28 mouse cellular contexts compared by ENCODE assay signal in genomic region chr12:29237516-29237915, GRCm38 (mm10).
A peak's percentile ranks its signal among the peaks of the same experiment; 100 is the strongest.
DNase-seq lines count a peak whose midpoint lies in the region; ATAC-seq and TF ChIP-seq lines count a peak whose summit lies in the region.
"Had no signal": no experiment of that assay in that cellular context is flagged by ENCODE, and none has a peak within 500 bp of the region (broad histone marks: within the 10 kb centered on the region; RNA-seq: fewer than 3 reads in every experiment).

No protein-coding gene starts in this region.

- no peak overlapping the region for H3K9ac ChIP-seq in forebrain, embryonic 16.5 days (replicated peaks; ENCODE audit: low read depth, low read length)
- H3K9ac ChIP-seq in forebrain, embryonic 11.5 days (ENCODE audit: low read length), result no peak overlapping the region
- H3K9ac ChIP-seq in midbrain, postnatal 0 days (replicated peaks; ENCODE audit: low read length, poor library complexity, severe bottlenecking), result no peak overlapping the region
- H3K9ac ChIP-seq in hindbrain, embryonic 15.5 days, result no peak overlapping the region
- H3K9ac ChIP-seq in midbrain, embryonic 16.5 days (ENCODE audit: low read depth, low read length), result no peak overlapping the region
- H3K9ac ChIP-seq: embryonic facial prominence, embryonic 12.5 days; forebrain, postnatal 0 days; heart, embryonic 13.5 days; limb, embryonic 12.5 days; liver, embryonic 12.5 days had no signal

- no peak overlapping the region for H3K27ac ChIP-seq in forebrain, embryonic 16.5 days (ENCODE audit: low read length)
- no peak overlapping the region for H3K27ac ChIP-seq in forebrain, embryonic 11.5 days (ENCODE audit: low read depth, low read length)
- H3K27ac ChIP-seq in midbrain, embryonic 10.5 days (replicated peaks), result peak overlapping the region; percentile 61
- H3K27ac ChIP-seq in midbrain, postnatal 0 days (ENCODE audit: low read depth, low read length), result no peak overlapping the region
- H3K27ac ChIP-seq in hindbrain, embryonic 15.5 days (replicated peaks), result 0 out of 2 replicates have a peak overlapping the region, but pooled peaks have one; percentile 27
- H3K27ac ChIP-seq in midbrain, embryonic 16.5 days (ENCODE audit: low read length), result peak overlapping the region; percentile 60
- H3K27ac ChIP-seq: embryonic facial prominence, embryonic 12.5 days; heart, embryonic 13.5 days; layer of hippocampus, adult 2 months; limb, embryonic 12.5 days; liver, embryonic 12.5 days had no signal

- no peaks in the 10 kb centered on the region for H3K9me3 ChIP-seq in forebrain, embryonic 16.5 days (ENCODE audit: control insufficient read depth, low read length)
- no peaks in the 10 kb centered on the region for H3K9me3 ChIP-seq in forebrain, embryonic 11.5 days (ENCODE audit: control insufficient read depth, low read length)
- no peaks in the 10 kb centered on the region for H3K9me3 ChIP-seq in midbrain, embryonic 10.5 days (replicated peaks)
- H3K9me3 ChIP-seq in midbrain, postnatal 0 days (ENCODE audit: low read length), result no peaks in the 10 kb centered on the region
- H3K9me3 ChIP-seq in hindbrain, embryonic 15.5 days, result no peaks in the 10 kb centered on the region
- H3K9me3 ChIP-seq in midbrain, embryonic 16.5 days (replicated peaks; ENCODE audit: control insufficient read depth, low read length, poor library complexity, severe bottlenecking), result no peaks in the 10 kb centered on the region
- H3K9me3 ChIP-seq: embryonic facial prominence, embryonic 12.5 days; heart, embryonic 13.5 days; limb, embryonic 12.5 days; liver, embryonic 12.5 days had no signal

- H3K27me3 ChIP-seq in forebrain, embryonic 16.5 days (replicated peaks; ENCODE audit: control insufficient read depth, insufficient read depth, low read length), result no peaks in the 10 kb centered on the region
- H3K27me3 ChIP-seq in forebrain, embryonic 11.5 days (ENCODE audit: control insufficient read depth, insufficient read depth, low read length), result no peaks in the 10 kb centered on the region
- H3K27me3 ChIP-seq in midbrain, embryonic 10.5 days (ENCODE audit: low read depth, poor library complexity, severe bottlenecking), result no peaks in the 10 kb centered on the region
- H3K27me3 ChIP-seq in midbrain, postnatal 0 days (ENCODE audit: insufficient read depth, low read length), result no peaks in the 10 kb centered on the region
- no peaks in the 10 kb centered on the region for H3K27me3 ChIP-seq in hindbrain, embryonic 15.5 days
- no peaks in the 10 kb centered on the region for H3K27me3 ChIP-seq in midbrain, embryonic 16.5 days (ENCODE audit: control insufficient read depth, insufficient read depth, low read depth, low read length)
- H3K27me3 ChIP-seq: CH12.LX; embryonic facial prominence, embryonic 12.5 days; heart, embryonic 13.5 days; liver, embryonic 12.5 days; megakaryocyte, embryonic 14.5 days; Patski had no signal

- TF ChIP-seq CTCF in midbrain, postnatal 0 days (IDR thresholded peaks at IDR 0.05), result no peak

- 36% methylated on average over 5 of the region's 5 CpGs for WGBS in forebrain, embryonic 16.5 days
- 60% methylated on average over 5 of the region's 5 CpGs for WGBS in forebrain, embryonic 11.5 days
- WGBS in midbrain, embryonic 10.5 days, result 63% methylated on average over 5 of the region's 5 CpGs
- 35% methylated on average over 5 of the region's 5 CpGs for WGBS in midbrain, postnatal 0 days
- WGBS in hindbrain, embryonic 15.5 days, result 38% methylated on average over 5 of the region's 5 CpGs
- 37% methylated on average over 5 of the region's 5 CpGs for WGBS in midbrain, embryonic 16.5 days

- peaks cover 30% of the 10 kb centered on the region for H3K4me1 ChIP-seq in forebrain, embryonic 16.5 days (replicated peaks; ENCODE audit: control insufficient read depth, insufficient read depth, low read length)
- peaks cover 5% of the 10 kb centered on the region; the same call in 1 of the 2 replicates for H3K4me1 ChIP-seq in forebrain, embryonic 11.5 days (replicated peaks; ENCODE audit: control insufficient read depth, insufficient read depth, low read length)
- H3K4me1 ChIP-seq in midbrain, embryonic 10.5 days, result peaks cover 34% of the 10 kb centered on the region
- H3K4me1 ChIP-seq in midbrain, postnatal 0 days (ENCODE audit: insufficient read depth, low read length), result peaks cover 24% of the 10 kb centered on the region
- H3K4me1 ChIP-seq in hindbrain, embryonic 15.5 days (replicated peaks), result peaks cover 46% of the 10 kb centered on the region
- H3K4me1 ChIP-seq in midbrain, embryonic 16.5 days (ENCODE audit: control insufficient read depth, insufficient read depth, low read length), result peaks cover 42% of the 10 kb centered on the region
- H3K4me1 ChIP-seq: liver, embryonic 12.5 days; megakaryocyte, embryonic 14.5 days had no signal

- ATAC-seq in forebrain, embryonic 16.5 days, result peak; percentile 15; the same call in 1 of the 2 replicates
- no peak for ATAC-seq in forebrain, embryonic 11.5 days (replicated peaks; ENCODE audit: low FRiP score)
- no peak for ATAC-seq in midbrain, postnatal 0 days (ENCODE audit: low FRiP score)
- ATAC-seq in hindbrain, embryonic 15.5 days (ENCODE audit: low FRiP score, low read depth), result no peak
- no peak for ATAC-seq in midbrain, embryonic 16.5 days
- ATAC-seq: forebrain, postnatal 0 days; liver, embryonic 12.5 days; Patski had no signal

- no peaks in the 10 kb centered on the region for H3K36me3 ChIP-seq in forebrain, embryonic 16.5 days (ENCODE audit: control insufficient read depth, insufficient read depth)
- no peaks in the 10 kb centered on the region for H3K36me3 ChIP-seq in forebrain, embryonic 11.5 days (ENCODE audit: control insufficient read depth, insufficient read depth, low read length)
- H3K36me3 ChIP-seq in midbrain, embryonic 10.5 days, result no peaks in the 10 kb centered on the region
- no peaks in the 10 kb centered on the region for H3K36me3 ChIP-seq in midbrain, postnatal 0 days (ENCODE audit: insufficient read depth, low read length)
- no peaks in the 10 kb centered on the region for H3K36me3 ChIP-seq in hindbrain, embryonic 15.5 days
- H3K36me3 ChIP-seq in midbrain, embryonic 16.5 days (ENCODE audit: control insufficient read depth, insufficient read depth, low read length), result no peaks in the 10 kb centered on the region
- H3K36me3 ChIP-seq: embryonic facial prominence, embryonic 12.5 days; G1E; heart, embryonic 13.5 days; limb, embryonic 12.5 days; liver, embryonic 12.5 days had no signal

- no peak for DNase-seq in forebrain, embryonic 11.5 days (ENCODE audit: low spot score)
- DNase-seq in midbrain, embryonic 10.5 days (ENCODE audit: low spot score), result no peak
- no peak for DNase-seq in midbrain, postnatal 0 days (ENCODE audit: low spot score)
- no peak for DNase-seq in kidney, postnatal 10 days
- no peak for DNase-seq in adipocyte (ENCODE audit: low spot score)
- DNase-seq: adrenal gland, adult 8-10 months; B cell, adult 2 months; cerebellum, adult 9-10 months; forebrain, postnatal 0 days; gastrocnemius, postnatal 14 days; heart, adult 11 months; heart, postnatal 14 days; kidney, adult 18-20 months; lung, adult 18-20 months; lung, postnatal 36 days; thymus, postnatal 14 days had no signal

- H3K4me2 ChIP-seq in forebrain, embryonic 16.5 days (ENCODE audit: low read length), result no peak overlapping the region
- H3K4me2 ChIP-seq in forebrain, embryonic 11.5 days (ENCODE audit: low read depth, low read length, severe bottlenecking), result no peak overlapping the region
- no peak overlapping the region for H3K4me2 ChIP-seq in midbrain, postnatal 0 days (ENCODE audit: low read depth, low read length, poor library complexity, severe bottlenecking)
- H3K4me2 ChIP-seq in hindbrain, embryonic 15.5 days, result no peak overlapping the region
- H3K4me2 ChIP-seq in midbrain, embryonic 16.5 days (ENCODE audit: low read length), result no peak overlapping the region
- H3K4me2 ChIP-seq: embryonic facial prominence, embryonic 12.5 days; heart, embryonic 13.5 days; limb, embryonic 12.5 days; liver, embryonic 12.5 days had no signal

- no peak overlapping the region for H3K4me3 ChIP-seq in forebrain, embryonic 16.5 days (replicated peaks; ENCODE audit: low read length)
- no peak overlapping the region for H3K4me3 ChIP-seq in forebrain, embryonic 11.5 days (ENCODE audit: low read depth, low read length)
- H3K4me3 ChIP-seq in midbrain, embryonic 10.5 days, result no peak overlapping the region
- no peak overlapping the region for H3K4me3 ChIP-seq in midbrain, postnatal 0 days (ENCODE audit: low read depth, low read length)
- H3K4me3 ChIP-seq in hindbrain, embryonic 15.5 days, result no peak overlapping the region
- H3K4me3 ChIP-seq in midbrain, embryonic 16.5 days (ENCODE audit: low read depth, low read length), result no peak overlapping the region
- H3K4me3 ChIP-seq: embryonic facial prominence, embryonic 12.5 days; heart, embryonic 13.5 days; layer of hippocampus, adult 2 months; limb, embryonic 12.5 days; liver, embryonic 12.5 days; megakaryocyte, embryonic 14.5 days had no signal

Comparison
In these comparisons a context has a peak if more than half of its experiments do, and no peak if none do; other contexts are left out.
1. H3K27ac ChIP-seq: peak in midbrain, embryonic 10.5 days (single experiment), hindbrain, embryonic 15.5 days (single experiment) and midbrain, embryonic 16.5 days (single experiment); none in forebrain, embryonic 16.5 days (single experiment), forebrain, embryonic 11.5 days (single experiment) and midbrain, postnatal 0 days (single experiment).